ENCODE assay signal across 38 mouse cellular contexts in the genomic region with DNA sequence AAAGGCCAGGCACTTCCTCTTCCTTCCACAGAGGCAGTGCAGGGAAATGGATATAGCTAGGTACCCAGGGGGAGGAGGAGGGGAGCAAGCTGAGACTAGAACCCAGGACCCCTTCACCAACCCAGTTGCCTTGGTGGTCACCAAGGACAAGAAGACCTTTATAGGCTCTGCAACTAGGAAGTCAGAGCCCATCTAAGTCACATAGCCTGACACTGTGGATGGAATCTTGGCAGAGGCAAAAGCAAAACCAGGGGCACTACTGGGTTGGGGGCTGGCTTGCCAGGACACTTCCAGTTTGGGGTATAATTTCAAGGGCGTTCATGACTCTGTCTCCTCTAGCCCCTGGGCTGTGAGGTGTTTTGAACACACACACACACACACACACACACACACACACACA. TPM values are rescaled to one million over a fixed set of nuclear protein-coding genes. Genes with fewer than 3 reads are reported as not detected.
"Had no signal": no experiment of that assay in that cellular context is flagged by ENCODE, and none has a peak within 500 bp of the region (broad histone marks: within the 10 kb centered on the region; RNA-seq: fewer than 3 reads in every experiment).

No protein-coding gene starts in this region.

- DNase-seq: gastrocnemius, postnatal 10 days; gastrocnemius, postnatal 25 days; heart, adult 18-20 months; heart, postnatal 10 days; heart, postnatal 4 days; kidney, adult 18-20 months; kidney, adult 8-10 months; kidney, postnatal 10 days; kidney, postnatal 25 days; kidney, postnatal 4 days; liver; liver, embryonic 13.5 days; liver, postnatal 0 days had no signal

- H3K9ac ChIP-seq: heart, embryonic 12.5 days; hindbrain, embryonic 12.5 days; hindbrain, embryonic 14.5 days; intestine, embryonic 15.5 days; limb, embryonic 12.5 days; liver, embryonic 13.5 days; liver, embryonic 15.5 days; liver, postnatal 0 days had no signal

- H3K9me3 ChIP-seq: heart, embryonic 10.5 days; heart, embryonic 12.5 days; hindbrain, embryonic 10.5 days; hindbrain, embryonic 12.5 days; intestine, embryonic 15.5 days; limb, embryonic 10.5 days; limb, embryonic 12.5 days; liver, embryonic 13.5 days; liver, embryonic 15.5 days had no signal

- H3K36me3 ChIP-seq: heart, embryonic 10.5 days; heart, embryonic 12.5 days; hindbrain, embryonic 10.5 days; hindbrain, embryonic 12.5 days; intestine, embryonic 15.5 days; limb, embryonic 10.5 days; limb, embryonic 12.5 days; liver, embryonic 13.5 days; liver, embryonic 15.5 days had no signal

- H3K27ac ChIP-seq: heart, embryonic 10.5 days; hindbrain, embryonic 10.5 days; hindbrain, embryonic 12.5 days; intestine, embryonic 15.5 days; layer of hippocampus, adult 2 months; limb, embryonic 10.5 days; limb, embryonic 12.5 days; liver, embryonic 13.5 days; liver, embryonic 15.5 days had no signal

- H3K4me2 ChIP-seq: heart, embryonic 12.5 days; hindbrain, embryonic 12.5 days; hindbrain, embryonic 14.5 days; intestine, embryonic 15.5 days; limb, embryonic 12.5 days; liver, embryonic 11.5 days; liver, embryonic 13.5 days; liver, embryonic 15.5 days had no signal

- H3K4me3 ChIP-seq: heart, embryonic 10.5 days; heart, embryonic 12.5 days; hindbrain, embryonic 10.5 days; hindbrain, embryonic 12.5 days; intestine, embryonic 15.5 days; layer of hippocampus, adult 2 months; left cerebral cortex, adult 2 months; limb, embryonic 10.5 days; limb, embryonic 12.5 days; liver, embryonic 13.5 days; liver, embryonic 15.5 days had no signal

- ATAC-seq: hindbrain, embryonic 16.5 days; inflammation-experienced regulatory T-cells, adult 6 months; intestine, embryonic 15.5 days; intestine, postnatal 0 days; liver, postnatal 0 days had no signal

RNA-seq across cellular contexts. Expression of gene Neurod2, which starts 2.0 kb away (rescaled TPM):
- total RNA-seq: gastrocnemius, postnatal 10 days; gastrocnemius, postnatal 25 days; gastrocnemius, postnatal 4 days; granulocyte monocyte progenitor cell, adult 5-6 weeks; heart, adult 18-20 months; heart, adult 8-10 months; heart, postnatal 10 days; heart, postnatal 25 days; heart, postnatal 4 days had no signal
- polyA plus RNA-seq: heart, embryonic 10.5 days; heart, embryonic 12.5 days; heart, embryonic 14.5 days; heart, embryonic 16.5 days; inflammation-experienced regulatory T-cells, adult 6 months; intestine, postnatal 0 days; kidney, embryonic 14.5 days; kidney, embryonic 16.5 days; limb, embryonic 10.5 days; liver, embryonic 13.5 days; liver, embryonic 15.5 days; liver, postnatal 0 days had no signal

RNA-seq across cellular contexts. Expression of gene Ppp1r1b, which starts 16.8 kb away (rescaled TPM):
- total RNA-seq: granulocyte monocyte progenitor cell, adult 5-6 weeks had no signal
- polyA plus RNA-seq: inflammation-experienced regulatory T-cells, adult 6 months had no signal

RNA-seq across cellular contexts. Expression of gene Tcap, which starts 52.2 kb away (rescaled TPM):
- total RNA-seq: granulocyte monocyte progenitor cell, adult 5-6 weeks had no signal
- polyA plus RNA-seq: hindbrain, embryonic 14.5 days; inflammation-experienced regulatory T-cells, adult 6 months had no signal

RNA-seq across cellular contexts. Expression of gene Pnmt, which starts 54.8 kb away (rescaled TPM):
- total RNA-seq: granulocyte monocyte progenitor cell, adult 5-6 weeks; heart, postnatal 4 days; layer of hippocampus, adult 2 months; layer of hippocampus, postnatal 10 days; layer of hippocampus, postnatal 25 days had no signal
- polyA plus RNA-seq: inflammation-experienced regulatory T-cells, adult 6 months; intestine, embryonic 15.5 days; intestine, postnatal 0 days; liver, embryonic 13.5 days; liver, embryonic 15.5 days; liver, postnatal 0 days had no signal
